Mouse (Mus musculus): ENCODE data around the gene Erc2. TPM values are rescaled to one million over a fixed set of nuclear protein-coding genes. Genes with fewer than 3 reads are reported as not detected.

Gene Erc2
- polyA plus RNA-seq, 2 experiments: 4.9 to 6.5 TPM

DNA sequence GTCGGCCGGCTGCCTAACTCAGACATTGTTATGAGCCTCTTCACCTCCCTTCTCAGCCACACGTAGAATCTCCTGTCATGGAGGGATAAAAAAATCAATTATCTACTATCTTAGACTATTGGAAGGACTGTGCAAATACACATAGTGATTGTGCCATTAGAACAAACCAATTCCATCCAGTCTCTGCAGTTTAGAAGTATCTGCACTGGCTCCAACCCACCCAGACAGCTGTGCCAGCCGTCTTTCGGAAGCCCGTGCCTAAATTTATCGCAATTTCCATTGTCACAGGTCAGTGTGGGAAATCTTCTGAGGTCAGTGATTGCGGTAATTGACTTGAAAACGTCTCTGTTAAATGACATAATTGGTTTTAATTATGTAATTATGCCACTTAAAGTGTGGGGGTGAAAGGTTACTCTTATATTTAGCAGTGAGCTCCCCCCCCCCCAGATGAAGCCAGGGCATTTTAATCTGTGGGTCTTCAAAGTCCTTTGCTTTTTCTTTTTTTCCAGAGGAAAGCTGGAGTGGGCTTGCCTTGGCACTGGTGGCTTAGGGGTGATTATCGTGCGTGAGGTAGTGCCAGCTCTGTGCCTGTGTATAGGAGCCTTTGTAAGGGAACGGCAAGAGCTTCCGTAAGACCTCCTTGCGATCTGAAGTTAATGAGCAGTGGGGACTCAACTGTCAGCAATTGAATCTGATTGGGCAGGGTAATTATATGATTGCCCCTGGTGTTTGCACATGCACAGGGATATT lies 759.7 kb downstream of the Erc2 start:
- TF ChIP-seq POLR2A (IDR thresholded peaks at IDR 0.05; ENCODE audit: borderline replicate concordance, extremely low read depth, insufficient read depth, insufficient read length): no peak
- H3K27ac ChIP-seq (replicated peaks; ENCODE audit: low read depth, low read length): no peak overlapping the region
- ATAC-seq (ENCODE audit: low FRiP score, low read depth) (no peak), DNase-seq (ENCODE audit: low spot score) (no peak)
- H3K27me3 ChIP-seq (ENCODE audit: control insufficient read depth, insufficient read depth, low read length): no peaks in the 10 kb centered on the region
- no peaks in the 10 kb centered on the region for H3K9me3 ChIP-seq (ENCODE audit: control insufficient read depth, low read length)
- WGBS: 49% methylated on average over 14 of the region's 14 CpGs
- H3K4me2 ChIP-seq (replicated peaks; ENCODE audit: low read depth, low read length, severe bottlenecking): no peak overlapping the region
- H3K9ac ChIP-seq (ENCODE audit: low read depth, low read length, severe bottlenecking): no peak overlapping the region
- H3K36me3 ChIP-seq (ENCODE audit: control insufficient read depth, insufficient read depth, low read length): no peaks in the 10 kb centered on the region
- no peak overlapping the region for H3K4me3 ChIP-seq (replicated peaks; ENCODE audit: low read length)
- H3K4me1 ChIP-seq (ENCODE audit: control insufficient read depth, insufficient read depth, low read length): peaks cover 3% of the 10 kb centered on the region; the same call in 1 of the 2 replicates

GRCm38 (mm10) chr14:28386815-28387607 lies 764.8 kb downstream of the Erc2 start:
- no peak for TF ChIP-seq POLR2A (IDR thresholded peaks at IDR 0.05; ENCODE audit: borderline replicate concordance, extremely low read depth, insufficient read depth, insufficient read length)
- DNase-seq (ENCODE audit: low spot score): no peak
- no peaks in the 10 kb centered on the region for H3K36me3 ChIP-seq (ENCODE audit: control insufficient read depth, insufficient read depth, low read length)
- 61% methylated on average over 3 of the region's 3 CpGs for WGBS
- H3K4me2 ChIP-seq (replicated peaks; ENCODE audit: low read depth, low read length, severe bottlenecking): no peak overlapping the region
- H3K27ac ChIP-seq (replicated peaks; ENCODE audit: low read depth, low read length): no peak overlapping the region
- no peaks in the 10 kb centered on the region for H3K4me1 ChIP-seq (ENCODE audit: control insufficient read depth, insufficient read depth, low read length)
- ATAC-seq (ENCODE audit: low FRiP score, low read depth): no peak
- H3K9ac ChIP-seq (ENCODE audit: low read depth, low read length, severe bottlenecking): no peak overlapping the region
- no peaks in the 10 kb centered on the region for H3K27me3 ChIP-seq (ENCODE audit: control insufficient read depth, insufficient read depth, low read length)
- no peaks in the 10 kb centered on the region for H3K9me3 ChIP-seq (ENCODE audit: control insufficient read depth, low read length)
- H3K4me3 ChIP-seq (replicated peaks; ENCODE audit: low read length): no peak overlapping the region

- no peak overlapping the region for H3K4me3 ChIP-seq (replicated peaks; ENCODE audit: low read length)
- 66% methylated on average over 2 of the region's 2 CpGs for WGBS
- H3K4me2 ChIP-seq (replicated peaks; ENCODE audit: low read depth, low read length, severe bottlenecking): no peak overlapping the region
- no peak overlapping the region for H3K9ac ChIP-seq (ENCODE audit: low read depth, low read length, severe bottlenecking)
- ATAC-seq (ENCODE audit: low FRiP score, low read depth) (no peak), DNase-seq (ENCODE audit: low spot score) (no peak)
- no peak for TF ChIP-seq POLR2A (IDR thresholded peaks at IDR 0.05; ENCODE audit: borderline replicate concordance, extremely low read depth, insufficient read depth, insufficient read length)
- no peaks in the 10 kb centered on the region for H3K4me1 ChIP-seq (ENCODE audit: control insufficient read depth, insufficient read depth, low read length)
- no peaks in the 10 kb centered on the region for H3K9me3 ChIP-seq (ENCODE audit: control insufficient read depth, low read length)
- H3K36me3 ChIP-seq (ENCODE audit: control insufficient read depth, insufficient read depth, low read length): no peaks in the 10 kb centered on the region
- H3K27me3 ChIP-seq (ENCODE audit: control insufficient read depth, insufficient read depth, low read length): no peaks in the 10 kb centered on the region
- H3K27ac ChIP-seq (replicated peaks; ENCODE audit: low read depth, low read length): no peak overlapping the region
Measured at GRCm38 (mm10) chr14:28398915-28399314, 776.7 kb downstream of the Erc2 start.

- no peaks in the 10 kb centered on the region for H3K4me1 ChIP-seq (ENCODE audit: control insufficient read depth, insufficient read depth, low read length)
- no peak overlapping the region for H3K4me2 ChIP-seq (replicated peaks; ENCODE audit: low read depth, low read length, severe bottlenecking)
- no peak overlapping the region for H3K9ac ChIP-seq (ENCODE audit: low read depth, low read length, severe bottlenecking)
- ATAC-seq (ENCODE audit: low FRiP score, low read depth) (no peak), DNase-seq (ENCODE audit: low spot score) (no peak)
- H3K27ac ChIP-seq (replicated peaks; ENCODE audit: low read depth, low read length): no peak overlapping the region
- no peak overlapping the region for H3K4me3 ChIP-seq (replicated peaks; ENCODE audit: low read length)
- no peaks in the 10 kb centered on the region for H3K36me3 ChIP-seq (ENCODE audit: control insufficient read depth, insufficient read depth, low read length)
- no peaks in the 10 kb centered on the region for H3K9me3 ChIP-seq (ENCODE audit: control insufficient read depth, low read length)
- no peaks in the 10 kb centered on the region for H3K27me3 ChIP-seq (ENCODE audit: control insufficient read depth, insufficient read depth, low read length)
- TF ChIP-seq POLR2A (IDR thresholded peaks at IDR 0.05; ENCODE audit: borderline replicate concordance, extremely low read depth, insufficient read depth, insufficient read length): no peak
- WGBS: 85% methylated on average over 9 of the region's 9 CpGs
Measured at GRCm38 (mm10) chr14:28399897-28400296, 777.7 kb downstream of the Erc2 start.

DNA sequence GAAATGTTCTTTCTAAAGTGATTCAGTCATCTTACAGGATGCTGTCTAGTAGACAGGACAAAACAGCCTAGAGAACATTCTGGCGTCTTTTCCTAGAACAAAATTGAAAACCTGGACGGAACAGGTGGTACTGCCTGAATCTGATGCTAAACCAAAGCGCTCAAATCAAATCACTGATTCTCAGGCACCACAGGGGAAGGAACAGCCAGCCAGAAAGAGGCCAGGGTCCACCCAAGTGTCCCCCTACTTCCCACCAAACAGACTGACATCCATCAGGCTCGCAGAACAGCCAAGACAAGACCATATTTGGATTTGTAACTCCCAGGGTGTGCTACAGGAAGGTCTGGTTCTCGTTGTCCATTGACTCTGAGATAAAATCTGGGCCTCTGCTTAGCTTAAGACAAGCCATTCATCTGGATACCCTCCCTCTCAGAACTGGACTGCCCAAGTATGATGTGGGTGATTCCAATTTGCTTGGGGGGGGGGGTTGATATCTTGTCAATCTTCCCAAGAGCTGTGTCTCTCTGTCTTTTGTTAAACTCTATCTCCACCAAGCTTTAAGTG lies 783.1 kb downstream of the Erc2 start:
- H3K4me1 ChIP-seq (ENCODE audit: control insufficient read depth, insufficient read depth, low read length): peaks cover 7% of the 10 kb centered on the region
- no peak for ATAC-seq (ENCODE audit: low FRiP score, low read depth)
- H3K27me3 ChIP-seq (ENCODE audit: control insufficient read depth, insufficient read depth, low read length): no peaks in the 10 kb centered on the region
- no peak overlapping the region for H3K27ac ChIP-seq (replicated peaks; ENCODE audit: low read depth, low read length)
- no peaks in the 10 kb centered on the region for H3K36me3 ChIP-seq (ENCODE audit: control insufficient read depth, insufficient read depth, low read length)
- TF ChIP-seq POLR2A (IDR thresholded peaks at IDR 0.05; ENCODE audit: borderline replicate concordance, extremely low read depth, insufficient read depth, insufficient read length): no peak
- no peak overlapping the region for H3K4me2 ChIP-seq (replicated peaks; ENCODE audit: low read depth, low read length, severe bottlenecking)
- H3K9ac ChIP-seq (ENCODE audit: low read depth, low read length, severe bottlenecking): no peak overlapping the region
- 65% methylated on average over 5 of the region's 5 CpGs for WGBS
- no peaks in the 10 kb centered on the region for H3K9me3 ChIP-seq (ENCODE audit: control insufficient read depth, low read length)
- no peak overlapping the region for H3K4me3 ChIP-seq (replicated peaks; ENCODE audit: low read length)
- DNase-seq (ENCODE audit: low spot score): no peak

All from limb, embryonic 14.5 days (tissue).